Mouse (Mus musculus): ENCODE measurements around the gene Timm29. TPM values are rescaled to one million over a fixed set of nuclear protein-coding genes. Genes with fewer than 3 reads are reported as not detected.

Timm29 gene
- polyA plus RNA-seq, 1 experiment from 2014 or later = 63.8 TPM

- no peak for ATAC-seq (ENCODE audit: insufficient read depth, low FRiP score, low TSS enrichment)
- no peak overlapping the region for H3K9ac ChIP-seq (ENCODE audit: low read length)
Observed at GRCm38 (mm10) chr9:21555198-21555742, 37.3 kb upstream of the Timm29 start.

GRCm38 (mm10) chr9:21556996-21557395 lies 35.5 kb upstream of the Timm29 start:
- Histone ChIP-seq H3K27me3 (ENCODE audit: control insufficient read depth, insufficient read depth, low read length) (no peaks in the 10 kb centered on the region), H3K4me3 (ENCODE audit: low read depth, low read length) (no peak overlapping the region), H3K27ac (ENCODE audit: low read depth, low read length) (no peak overlapping the region), H3K4me1 (ENCODE audit: control insufficient read depth, insufficient read depth, low read length) (no peaks in the 10 kb centered on the region), H3K9ac (ENCODE audit: low read length) (no peak overlapping the region), H3K9me3 (ENCODE audit: control insufficient read depth, low read length) (no peaks in the 10 kb centered on the region), H3K4me2 (ENCODE audit: low read depth) (no peak overlapping the region), H3K36me3 (ENCODE audit: control insufficient read depth, insufficient read depth, low read length) (no peaks in the 10 kb centered on the region)
- ATAC-seq (ENCODE audit: insufficient read depth, low FRiP score, low TSS enrichment) (no peak), DNase-seq (ENCODE audit: low spot score) (no peak)
- WGBS = 91% methylated on average over 2 of the region's 2 CpGs

More at GRCm38 (mm10) chr9:21555198-21555742, 37.3 kb upstream of the Timm29 start:
- DNase-seq (ENCODE audit: low spot score) = no peak
- Histone ChIP-seq H3K4me1 (ENCODE audit: control insufficient read depth, insufficient read depth, low read length) (no peaks in the 10 kb centered on the region), H3K4me2 (ENCODE audit: low read depth) (no peak overlapping the region), H3K9me3 (ENCODE audit: control insufficient read depth, low read length) (no peaks in the 10 kb centered on the region), H3K27ac (ENCODE audit: low read depth, low read length) (no peak overlapping the region), H3K4me3 (ENCODE audit: low read depth, low read length) (no peak overlapping the region), H3K36me3 (ENCODE audit: control insufficient read depth, insufficient read depth, low read length) (peaks cover 4% of the 10 kb centered on the region; the same call in 1 of the 2 replicates), H3K27me3 (ENCODE audit: control insufficient read depth, insufficient read depth, low read length) (no peaks in the 10 kb centered on the region)
- 81% methylated on average over 6 of the region's 6 CpGs for WGBS

DNA sequence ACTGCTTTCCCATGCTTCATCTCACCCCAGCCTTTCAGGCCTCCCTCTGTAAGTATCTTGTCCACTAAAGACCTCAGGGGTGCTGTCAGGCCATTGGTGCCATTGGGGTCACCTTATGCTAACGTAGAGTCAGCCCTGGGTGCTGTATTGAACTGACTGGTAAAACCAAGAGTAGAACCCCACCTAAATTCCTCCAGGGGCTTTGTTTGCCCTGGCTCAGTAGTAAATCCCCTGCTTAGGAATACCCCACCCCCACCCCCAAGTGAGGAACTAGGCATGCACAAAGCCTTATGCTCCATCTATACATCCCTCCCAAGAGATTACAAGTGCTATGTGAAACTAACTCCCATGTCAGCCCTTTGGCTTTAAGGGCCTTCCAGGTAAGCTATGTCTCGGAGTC lies 35.0 kb upstream of the Timm29 start:
- H3K4me3 ChIP-seq (ENCODE audit: low read depth, low read length) = no peak overlapping the region
- no peaks in the 10 kb centered on the region for H3K36me3 ChIP-seq (ENCODE audit: control insufficient read depth, insufficient read depth, low read length)
- DNase-seq (ENCODE audit: low spot score) (no peak), ATAC-seq (ENCODE audit: insufficient read depth, low FRiP score, low TSS enrichment) (no peak)
- no peak overlapping the region for H3K27ac ChIP-seq (ENCODE audit: low read depth, low read length)
- WGBS = 94% methylated on average over 2 of the region's 2 CpGs
- H3K4me1 ChIP-seq (ENCODE audit: control insufficient read depth, insufficient read depth, low read length) = no peaks in the 10 kb centered on the region
- no peaks in the 10 kb centered on the region for H3K9me3 ChIP-seq (ENCODE audit: control insufficient read depth, low read length)
- H3K4me2 ChIP-seq (ENCODE audit: low read depth) = no peak overlapping the region
- no peaks in the 10 kb centered on the region for H3K27me3 ChIP-seq (ENCODE audit: control insufficient read depth, insufficient read depth, low read length)
- no peak overlapping the region for H3K9ac ChIP-seq (ENCODE audit: low read length)

- H3K4me2 ChIP-seq (ENCODE audit: low read depth) = no peak overlapping the region
- H3K4me3 ChIP-seq (ENCODE audit: low read depth, low read length) = no peak overlapping the region
- no peaks in the 10 kb centered on the region for H3K4me1 ChIP-seq (ENCODE audit: control insufficient read depth, insufficient read depth, low read length)
- no peak overlapping the region for H3K27ac ChIP-seq (ENCODE audit: low read depth, low read length)
- 90% methylated on average over 4 of the region's 4 CpGs for WGBS
- no peak for DNase-seq (ENCODE audit: low spot score)
- H3K36me3 ChIP-seq (ENCODE audit: control insufficient read depth, insufficient read depth, low read length) = no peaks in the 10 kb centered on the region
- H3K27me3 ChIP-seq (ENCODE audit: control insufficient read depth, insufficient read depth, low read length) = no peaks in the 10 kb centered on the region
- no peak for ATAC-seq (ENCODE audit: insufficient read depth, low FRiP score, low TSS enrichment)
- no peak overlapping the region for H3K9ac ChIP-seq (ENCODE audit: low read length)
- H3K9me3 ChIP-seq (ENCODE audit: control insufficient read depth, low read length) = no peaks in the 10 kb centered on the region
Observed at GRCm38 (mm10) chr9:21558366-21558765, 34.2 kb upstream of the Timm29 start.

- DNase-seq (ENCODE audit: low spot score) (no peak), ATAC-seq (ENCODE audit: insufficient read depth, low FRiP score, low TSS enrichment) (no peak)
- Histone ChIP-seq H3K4me1 (ENCODE audit: control insufficient read depth, insufficient read depth, low read length) (no peaks in the 10 kb centered on the region), H3K36me3 (ENCODE audit: control insufficient read depth, insufficient read depth, low read length) (no peaks in the 10 kb centered on the region), H3K4me3 (ENCODE audit: low read depth, low read length) (no peak overlapping the region), H3K27ac (ENCODE audit: low read depth, low read length) (no peak overlapping the region), H3K9ac (ENCODE audit: low read length) (no peak overlapping the region), H3K9me3 (ENCODE audit: control insufficient read depth, low read length) (no peaks in the 10 kb centered on the region), H3K4me2 (ENCODE audit: low read depth) (no peak overlapping the region), H3K27me3 (ENCODE audit: control insufficient read depth, insufficient read depth, low read length) (no peaks in the 10 kb centered on the region)
- 91% methylated on average over 3 of the region's 3 CpGs for WGBS
Observed at GRCm38 (mm10) chr9:21559151-21559550, 33.4 kb upstream of the Timm29 start.

- H3K27ac ChIP-seq (ENCODE audit: low read depth, low read length) = no peak overlapping the region
- H3K4me1 ChIP-seq (ENCODE audit: control insufficient read depth, insufficient read depth, low read length) = no peaks in the 10 kb centered on the region
- ATAC-seq (ENCODE audit: insufficient read depth, low FRiP score, low TSS enrichment) (no peak), DNase-seq (ENCODE audit: low spot score) (no peak)
- H3K4me3 ChIP-seq (ENCODE audit: low read depth, low read length) = no peak overlapping the region
- WGBS = 73% methylated on average over 1 of the region's 1 CpGs
- no peaks in the 10 kb centered on the region for H3K9me3 ChIP-seq (ENCODE audit: control insufficient read depth, low read length)
- H3K4me2 ChIP-seq (ENCODE audit: low read depth) = no peak overlapping the region
- no peaks in the 10 kb centered on the region; the same call in 1 of the 2 replicates for H3K36me3 ChIP-seq (ENCODE audit: control insufficient read depth, insufficient read depth, low read length)
- H3K9ac ChIP-seq (ENCODE audit: low read length) = no peak overlapping the region
- no peaks in the 10 kb centered on the region for H3K27me3 ChIP-seq (ENCODE audit: control insufficient read depth, insufficient read depth, low read length)
Observed at GRCm38 (mm10) chr9:21564420-21564819, 28.1 kb upstream of the Timm29 start.

GRCm38 (mm10) chr9:21565004-21565586 lies 27.4 kb upstream of the Timm29 start:
- Histone ChIP-seq H3K9me3 (ENCODE audit: control insufficient read depth, low read length) (no peaks in the 10 kb centered on the region), H3K9ac (ENCODE audit: low read length) (no peak overlapping the region), H3K27me3 (ENCODE audit: control insufficient read depth, insufficient read depth, low read length) (no peaks in the 10 kb centered on the region), H3K4me1 (ENCODE audit: control insufficient read depth, insufficient read depth, low read length) (no peaks in the 10 kb centered on the region), H3K36me3 (ENCODE audit: control insufficient read depth, insufficient read depth, low read length) (peaks cover 3% of the 10 kb centered on the region; the same call in 1 of the 2 replicates), H3K4me3 (ENCODE audit: low read depth, low read length) (no peak overlapping the region), H3K27ac (ENCODE audit: low read depth, low read length) (no peak overlapping the region), H3K4me2 (ENCODE audit: low read depth) (no peak overlapping the region)
- 83% methylated on average over 4 of the region's 4 CpGs for WGBS
- no peak for DNase-seq (ENCODE audit: low spot score)
- no peak for ATAC-seq (ENCODE audit: insufficient read depth, low FRiP score, low TSS enrichment)

GRCm38 (mm10) chr9:21566538-21566937 lies 26.0 kb upstream of the Timm29 start:
- no peak overlapping the region for H3K4me3 ChIP-seq (ENCODE audit: low read depth, low read length)
- no peak for DNase-seq (ENCODE audit: low spot score)
- no peaks in the 10 kb centered on the region for H3K4me1 ChIP-seq (ENCODE audit: control insufficient read depth, insufficient read depth, low read length)
- no peaks in the 10 kb centered on the region for H3K9me3 ChIP-seq (ENCODE audit: control insufficient read depth, low read length)
- H3K9ac ChIP-seq (ENCODE audit: low read length) = no peak overlapping the region
- H3K4me2 ChIP-seq (ENCODE audit: low read depth) = no peak overlapping the region
- WGBS = 84% methylated on average over 1 of the region's 1 CpGs
- H3K27ac ChIP-seq (ENCODE audit: low read depth, low read length) = no peak overlapping the region
- ATAC-seq (ENCODE audit: insufficient read depth, low FRiP score, low TSS enrichment) = no peak
- H3K27me3 ChIP-seq (ENCODE audit: control insufficient read depth, insufficient read depth, low read length) = no peaks in the 10 kb centered on the region
- H3K36me3 ChIP-seq (ENCODE audit: control insufficient read depth, insufficient read depth, low read length) = peaks cover 8% of the 10 kb centered on the region

DNA sequence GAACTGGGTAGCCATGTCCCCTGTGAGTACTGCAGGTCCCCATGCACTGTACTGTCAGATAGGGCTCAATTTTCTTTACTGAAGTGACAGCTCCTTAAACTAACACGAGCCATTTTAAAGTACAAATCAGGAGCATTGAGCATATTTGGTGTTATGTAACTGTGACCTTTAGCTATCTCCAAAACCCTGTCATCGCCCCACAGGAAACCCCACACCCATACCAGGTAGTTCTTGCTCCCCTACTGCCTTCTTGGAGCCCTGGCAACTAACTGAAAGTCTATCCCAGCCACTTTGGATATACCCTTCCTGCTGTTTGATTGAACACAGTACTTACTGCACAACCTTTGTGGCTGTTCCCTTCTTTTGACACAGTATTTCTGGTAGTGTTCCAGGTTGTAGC lies 25.5 kb upstream of the Timm29 start:
- no peaks in the 10 kb centered on the region for H3K4me1 ChIP-seq (ENCODE audit: control insufficient read depth, insufficient read depth, low read length)
- H3K4me2 ChIP-seq (ENCODE audit: low read depth) = no peak overlapping the region
- H3K36me3 ChIP-seq (ENCODE audit: control insufficient read depth, insufficient read depth, low read length) = peaks cover 8% of the 10 kb centered on the region
- 86% methylated on average over 2 of the region's 2 CpGs for WGBS
- H3K9ac ChIP-seq (ENCODE audit: low read length) = no peak overlapping the region
- no peak for DNase-seq (ENCODE audit: low spot score)
- H3K9me3 ChIP-seq (ENCODE audit: control insufficient read depth, low read length) = no peaks in the 10 kb centered on the region
- ATAC-seq (ENCODE audit: insufficient read depth, low FRiP score, low TSS enrichment) = no peak
- H3K27me3 ChIP-seq (ENCODE audit: control insufficient read depth, insufficient read depth, low read length) = no peaks in the 10 kb centered on the region
- H3K4me3 ChIP-seq (ENCODE audit: low read depth, low read length) = no peak overlapping the region
- H3K27ac ChIP-seq (ENCODE audit: low read depth, low read length) = no peak overlapping the region
